Mouse (Mus musculus) adrenal gland, postnatal 0 days (tissue): Measurements from ENCODE around the gene Tob2. TPM values are rescaled to one million over a fixed set of nuclear protein-coding genes. Genes with fewer than 3 reads are reported as not detected.

Source experiments
- polyA plus RNA-seq: library from polyadenylated mRNA; unstranded; fragments of >200 nt; fragmentation: Nextera tagmentation; extraction: Ambion mirVana; gene quantifications from 2 replicates; pipeline ENCODE4 v1.2.1, GENCODE M21; 2015

Gene Tob2
- 19.7 and 22.3 TPM in 2 replicates for polyA plus RNA-seq

DNA sequence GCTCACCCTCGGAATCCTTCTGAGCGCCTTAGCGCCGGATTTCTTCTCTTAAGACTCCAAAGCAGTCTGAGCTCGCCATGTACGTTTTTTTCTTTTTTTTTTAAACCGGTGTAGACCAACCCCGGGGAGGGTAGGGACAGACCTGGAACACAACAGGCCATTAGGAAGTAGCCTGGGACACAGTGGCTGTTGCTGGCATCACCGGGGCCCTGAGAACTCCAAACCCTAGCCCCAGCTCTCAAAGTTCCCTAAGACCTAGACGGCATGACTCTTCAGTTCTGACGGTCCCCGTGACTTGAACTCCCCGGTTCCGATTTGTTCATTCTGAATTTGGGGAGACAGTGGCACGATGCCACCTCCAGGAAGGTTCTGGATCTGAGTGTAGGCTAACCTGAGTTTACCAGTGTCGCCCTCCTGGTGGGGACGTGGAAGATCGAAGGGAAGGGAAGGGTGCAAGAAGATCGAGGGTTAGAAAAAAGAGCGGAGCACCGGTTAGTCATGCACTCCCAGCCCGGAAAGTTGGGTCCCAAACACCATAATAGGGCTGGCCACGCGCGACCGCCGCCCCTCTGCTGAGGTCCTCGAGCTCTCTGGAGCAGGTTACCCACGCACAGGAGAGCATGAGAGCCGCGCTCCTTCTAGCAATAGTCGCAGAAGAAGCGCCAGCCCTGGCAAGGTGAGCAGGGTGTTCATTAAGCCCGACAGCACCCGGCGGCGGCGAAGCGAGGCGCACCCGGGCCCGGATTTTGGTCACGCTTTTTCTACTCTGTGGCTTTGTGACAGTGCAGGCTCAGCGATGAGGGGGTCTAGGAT lies at the start of gene Tob2:
Gene Tob2 (minus strand): TSS at position 280 of the 813 bp plus-strand sequence.

DNA sequence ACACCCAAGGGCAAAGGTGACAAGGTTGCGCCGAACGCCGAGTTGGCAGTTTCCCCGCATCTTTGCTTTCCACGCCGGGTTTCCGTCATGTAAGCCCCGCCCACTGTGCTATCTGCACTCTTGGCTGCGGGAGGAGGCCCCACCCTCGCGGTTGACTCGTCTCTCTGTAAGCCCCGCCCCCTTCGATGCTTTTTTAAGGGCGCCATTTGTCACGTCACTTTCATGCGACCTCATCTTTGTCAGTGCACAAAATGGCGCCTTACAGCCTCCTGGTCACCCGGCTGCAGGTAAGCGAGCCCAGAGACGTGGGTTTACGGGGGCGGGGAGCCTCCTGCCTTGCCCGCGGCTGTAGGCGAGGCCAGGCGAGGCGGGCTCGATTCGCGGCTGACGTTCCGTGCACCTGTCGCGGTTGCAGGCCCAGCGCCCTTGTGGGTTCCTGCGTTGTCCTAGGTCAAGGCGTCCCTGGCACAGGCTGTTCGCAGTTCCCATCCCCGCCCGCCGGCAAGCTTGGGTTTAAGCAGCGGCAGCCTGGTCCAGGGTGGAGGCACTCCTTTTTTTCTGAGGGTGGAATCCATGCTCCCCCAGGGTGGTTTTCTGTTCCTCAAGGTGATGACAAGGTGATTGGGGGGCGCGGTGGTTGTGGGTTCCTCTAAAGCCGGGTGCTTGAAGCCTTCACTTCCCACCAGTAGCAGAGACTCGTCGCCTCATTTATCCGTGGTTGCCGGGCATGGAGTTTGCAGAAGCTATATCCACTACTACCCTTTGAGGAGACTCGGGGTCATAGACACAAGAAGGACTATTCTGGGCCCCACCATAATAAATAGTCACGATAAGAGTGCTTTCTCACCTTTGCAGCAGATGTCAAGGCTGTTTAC lies 13.9 kb upstream of the Tob2 start, which contains the start of gene Aco2:
Gene Aco2 (plus strand): TSS at position 48 of the 875 bp plus-strand sequence.

DNA sequence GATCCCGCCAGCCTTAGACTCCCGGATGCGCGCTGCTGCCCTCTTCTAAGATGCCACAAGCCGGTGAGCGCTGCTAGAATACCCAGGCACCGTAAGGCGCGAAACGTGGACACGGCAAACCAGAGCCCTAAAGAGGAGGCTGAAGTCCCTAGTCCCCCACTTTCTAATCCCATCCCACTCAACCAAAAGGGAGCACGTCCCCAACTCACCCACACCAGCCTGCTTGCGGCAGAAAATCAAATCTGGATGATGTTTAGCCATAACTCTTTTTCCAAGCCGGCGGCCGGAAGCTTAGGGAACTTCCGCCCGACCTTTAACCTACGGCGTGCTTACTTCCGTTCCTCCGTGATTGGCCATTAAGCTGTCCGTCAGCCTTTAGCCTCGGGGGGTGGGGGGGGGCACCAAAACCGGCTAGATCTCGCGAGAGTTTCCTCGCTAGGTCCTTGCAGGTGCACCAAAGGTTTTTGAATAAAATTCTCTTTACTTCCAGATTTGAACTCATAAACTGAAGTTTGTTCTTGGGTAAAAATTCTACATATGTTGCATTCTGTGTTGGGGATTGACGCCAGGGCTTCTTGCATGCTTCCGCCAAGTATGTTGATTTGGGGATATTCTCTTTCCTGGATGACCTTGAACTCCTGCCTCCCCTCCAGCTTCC lies 13.1 kb upstream of the Tob2 start, which contains the start of gene Phf5a:
Gene Phf5a (minus strand): TSS at position 308 of the 658 bp plus-strand sequence.

DNA sequence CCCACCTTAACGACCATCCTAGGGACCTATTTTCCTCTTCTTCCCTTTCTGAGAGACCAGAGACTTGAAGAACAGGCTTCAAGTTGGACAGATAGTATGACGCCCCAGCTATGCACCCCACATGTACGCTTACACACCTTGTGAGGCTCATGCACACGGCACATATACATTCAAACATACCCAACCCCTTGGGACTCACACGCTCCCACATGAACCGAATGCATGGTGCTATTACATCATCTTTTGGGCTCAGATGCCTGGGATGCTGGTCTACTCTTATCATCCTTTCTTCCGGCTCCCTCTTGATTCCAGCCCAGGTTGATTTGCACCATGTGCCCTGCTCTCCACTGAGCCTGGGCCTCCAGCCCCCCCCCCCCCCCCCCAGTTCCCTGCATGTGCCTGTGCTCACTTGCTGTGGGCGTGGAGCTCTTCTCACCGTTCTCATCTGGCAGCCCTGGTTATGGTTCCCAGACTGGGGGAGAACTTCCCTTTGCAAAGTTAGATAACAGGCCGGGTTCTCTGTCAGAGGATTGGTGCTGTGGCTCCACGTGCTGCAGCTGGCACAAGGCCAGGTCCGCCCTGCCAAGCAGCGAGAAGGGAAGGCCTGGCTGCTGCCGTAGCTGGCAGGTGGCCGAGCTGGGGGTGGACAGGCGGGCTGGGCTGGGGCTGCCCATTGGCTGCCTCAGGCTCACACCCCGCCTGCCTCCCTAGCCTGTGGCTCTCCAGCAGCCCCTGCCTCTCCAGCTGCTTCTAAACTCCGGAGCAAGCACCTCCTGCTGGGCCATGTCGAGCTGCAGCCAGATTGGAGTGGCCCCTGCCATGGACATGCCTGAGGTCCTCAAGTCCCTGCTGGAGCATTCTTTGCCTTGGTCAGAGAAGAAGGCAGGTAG lies 56.4 kb downstream of the Tob2 start, which contains the start of gene Tef:
Gene Tef (plus strand): TSS at position 421 of the 890 bp plus-strand sequence.

Other genes with a start within 250 kb of the Tob2 start
- 9.8 and 12.6 TPM in 2 replicates for gene L3mbtl2, start 194.9 kb downstream of the Tob2 start, polyA plus RNA-seq
- 4.4 and 8.4 TPM in 2 replicates for gene Chadl, start 161.5 kb downstream of the Tob2 start, polyA plus RNA-seq
- gene Zc3h7b, start 113.7 kb downstream of the Tob2 start, polyA plus RNA-seq, result 15.4 and 19.5 TPM in 2 replicates
- 27.0 and 27.6 TPM in 2 replicates for gene Rangap1, start 113.3 kb downstream of the Tob2 start, polyA plus RNA-seq
- 28.3 and 34.4 TPM in 2 replicates for gene Tef, start 56.4 kb downstream of the Tob2 start, polyA plus RNA-seq
- gene Phf5a, start 13.1 kb upstream of the Tob2 start, polyA plus RNA-seq, result 53.5 and 65.5 TPM in 2 replicates
- gene Aco2, start 13.5 kb upstream of the Tob2 start, polyA plus RNA-seq, result 101 and 150 TPM in 2 replicates
- 57.3 and 83.5 TPM in 2 replicates for gene Polr3h, start 67.4 kb upstream of the Tob2 start, polyA plus RNA-seq
- gene Csdc2, start 78.0 kb upstream of the Tob2 start, polyA plus RNA-seq, result 31.4 and 48.3 TPM in 2 replicates
- 89.3 and 111 TPM in 2 replicates for gene Pmm1, start 102.1 kb upstream of the Tob2 start, polyA plus RNA-seq
- not detected in 2 replicates for gene 1700029P11Rik, start 121.7 kb upstream of the Tob2 start, polyA plus RNA-seq
- 64.9 and 130 TPM in 2 replicates for gene Xrcc6, start 129.0 kb upstream of the Tob2 start, polyA plus RNA-seq
- 28.6 and 66.0 TPM in 2 replicates for gene Desi1, start 175.1 kb upstream of the Tob2 start, polyA plus RNA-seq
- gene Snu13, start 188.8 kb upstream of the Tob2 start, polyA plus RNA-seq, result 171 and 189 TPM in 2 replicates
- gene 4930407I10Rik, start 200.4 kb upstream of the Tob2 start, polyA plus RNA-seq, result not detected in 2 replicates
- gene Mei1, start 211.2 kb upstream of the Tob2 start, polyA plus RNA-seq, result not detected in 2 replicates